In genomic region chr12:49377281-49377970, GRCm38 (mm10) we compare ENCODE assay signal across 14 mouse cellular contexts. TPM values are rescaled to one million over a fixed set of nuclear protein-coding genes. Genes with fewer than 3 reads are reported as not detected.
DNase-seq lines count a peak whose midpoint lies in the region; ATAC-seq and TF ChIP-seq lines count a peak whose summit lies in the region.
"Had no signal": no experiment of that assay in that cellular context is flagged by ENCODE, and none has a peak within 500 bp of the region (broad histone marks: within the 10 kb centered on the region; RNA-seq: fewer than 3 reads in every experiment).

No protein-coding gene starts in this region.

- no peak overlapping the region for H3K4me2 ChIP-seq in midbrain, embryonic 11.5 days
- H3K4me2 ChIP-seq in midbrain, postnatal 0 days (ENCODE audit: low read depth, low read length, poor library complexity, severe bottlenecking): no peak overlapping the region
- no peak overlapping the region for H3K4me2 ChIP-seq in lung, postnatal 0 days (replicated peaks; ENCODE audit: low read depth, low read length)
- H3K4me2 ChIP-seq: embryonic facial prominence, embryonic 15.5 days; hindbrain, embryonic 15.5 days had no signal

- no peak for TF ChIP-seq EP300 in lung, postnatal 0 days (IDR thresholded peaks at IDR 0.05)

- H3K9me3 ChIP-seq in midbrain, embryonic 11.5 days (ENCODE audit: control insufficient read depth, low read length): no peaks in the 10 kb centered on the region
- H3K9me3 ChIP-seq in midbrain, postnatal 0 days (ENCODE audit: low read length): no peaks in the 10 kb centered on the region
- H3K9me3 ChIP-seq in forebrain, embryonic 10.5 days: no peaks in the 10 kb centered on the region
- no peaks in the 10 kb centered on the region for H3K9me3 ChIP-seq in lung, postnatal 0 days (ENCODE audit: low read length)
- H3K9me3 ChIP-seq: embryonic facial prominence, embryonic 15.5 days; hindbrain, embryonic 15.5 days had no signal

- H3K27me3 ChIP-seq in midbrain, embryonic 11.5 days (ENCODE audit: control insufficient read depth, insufficient read depth, low read length): peaks cover 90% of the 10 kb centered on the region
- H3K27me3 ChIP-seq in midbrain, postnatal 0 days (ENCODE audit: insufficient read depth, low read length): peaks cover 76% of the 10 kb centered on the region
- H3K27me3 ChIP-seq in forebrain, embryonic 10.5 days (ENCODE audit: poor library complexity, severe bottlenecking): peaks cover 100% of the 10 kb centered on the region
- peaks cover 78% of the 10 kb centered on the region for H3K27me3 ChIP-seq in lung, postnatal 0 days (replicated peaks; ENCODE audit: insufficient read depth, low read length)

- H3K36me3 ChIP-seq in midbrain, embryonic 11.5 days (ENCODE audit: control insufficient read depth, insufficient read depth, low read length): no peaks in the 10 kb centered on the region
- no peaks in the 10 kb centered on the region for H3K36me3 ChIP-seq in midbrain, postnatal 0 days (ENCODE audit: insufficient read depth, low read length)
- H3K36me3 ChIP-seq in forebrain, embryonic 10.5 days (replicated peaks): no peaks in the 10 kb centered on the region
- H3K36me3 ChIP-seq in lung, postnatal 0 days (ENCODE audit: insufficient read depth, low read length): no peaks in the 10 kb centered on the region
- H3K36me3 ChIP-seq: embryonic facial prominence, embryonic 15.5 days; hindbrain, embryonic 15.5 days had no signal

- DNase-seq in midbrain, embryonic 11.5 days (ENCODE audit: low spot score, missing footprints): peak; percentile 94
- DNase-seq in midbrain, postnatal 0 days (ENCODE audit: low spot score): no peak
- peak; percentile 69 for DNase-seq in forebrain, embryonic 10.5 days (ENCODE audit: extremely low spot score, low spot score)
- peak; percentile 73 to 76 for DNase-seq in layer of hippocampus, postnatal 10 days (ENCODE audit: low spot score in 2 of 2)
- peak; percentile 51 for DNase-seq in retina, postnatal 1 day
- no peak for DNase-seq in adrenal gland, postnatal 36 days
- no peak for DNase-seq in lung, postnatal 10 days
- no peak for DNase-seq in lung, postnatal 0 days (ENCODE audit: low spot score)
- DNase-seq: gastrocnemius, postnatal 36 days; thymus, postnatal 14 days had no signal

- peak; percentile 38; the same call in 1 of the 2 replicates for ATAC-seq in midbrain, embryonic 11.5 days (ENCODE audit: low FRiP score)
- ATAC-seq in midbrain, postnatal 0 days (ENCODE audit: low FRiP score): no peak
- no peak for ATAC-seq in lung, postnatal 0 days

- H3K4me1 ChIP-seq in midbrain, embryonic 11.5 days (ENCODE audit: control insufficient read depth, insufficient read depth, low read length): no peaks in the 10 kb centered on the region
- no peaks in the 10 kb centered on the region for H3K4me1 ChIP-seq in midbrain, postnatal 0 days (ENCODE audit: insufficient read depth, low read length)
- H3K4me1 ChIP-seq in forebrain, embryonic 10.5 days: peaks cover 89% of the 10 kb centered on the region
- peaks cover 4% of the 10 kb centered on the region; the same call in 1 of the 2 replicates for H3K4me1 ChIP-seq in lung, postnatal 0 days (ENCODE audit: insufficient read depth, low read depth, low read length)

- no peak overlapping the region for H3K4me3 ChIP-seq in midbrain, embryonic 11.5 days (ENCODE audit: low read depth, low read length)
- no peak overlapping the region for H3K4me3 ChIP-seq in midbrain, postnatal 0 days (ENCODE audit: low read depth, low read length)
- H3K4me3 ChIP-seq in forebrain, embryonic 10.5 days: peak overlapping the region; percentile 81
- H3K4me3 ChIP-seq in lung, postnatal 0 days (ENCODE audit: low read depth, low read length): no peak overlapping the region
- H3K4me3 ChIP-seq: embryonic facial prominence, embryonic 15.5 days; hindbrain, embryonic 15.5 days had no signal

- TF ChIP-seq CTCF in midbrain, postnatal 0 days (IDR thresholded peaks at IDR 0.05): no peak
- no peak for TF ChIP-seq CTCF in lung, postnatal 0 days (IDR thresholded peaks at IDR 0.05)

- H3K27ac ChIP-seq in midbrain, embryonic 11.5 days (ENCODE audit: low read depth, low read length): no peak overlapping the region
- no peak overlapping the region for H3K27ac ChIP-seq in midbrain, postnatal 0 days (ENCODE audit: low read depth, low read length)
- peak overlapping the region; percentile 96 for H3K27ac ChIP-seq in forebrain, embryonic 10.5 days
- no peak overlapping the region for H3K27ac ChIP-seq in lung, postnatal 0 days (ENCODE audit: low read length)
- H3K27ac ChIP-seq: embryonic facial prominence, embryonic 15.5 days; hindbrain, embryonic 15.5 days had no signal

- H3K9ac ChIP-seq in midbrain, embryonic 11.5 days (ENCODE audit: low read length): no peak overlapping the region
- H3K9ac ChIP-seq in midbrain, postnatal 0 days (replicated peaks; ENCODE audit: low read length, poor library complexity, severe bottlenecking): no peak overlapping the region
- H3K9ac ChIP-seq in lung, postnatal 0 days (replicated peaks; ENCODE audit: low read depth): no peak overlapping the region
- H3K9ac ChIP-seq: embryonic facial prominence, embryonic 15.5 days; hindbrain, embryonic 15.5 days had no signal

- WGBS in midbrain, embryonic 11.5 days: under 1% methylated on average over 15 of the region's 15 CpGs
- 2% methylated on average over 15 of the region's 15 CpGs for WGBS in midbrain, postnatal 0 days
- 1% methylated on average over 15 of the region's 15 CpGs for WGBS in forebrain, embryonic 10.5 days
- 2% methylated on average over 15 of the region's 15 CpGs for WGBS in lung, postnatal 0 days

RNA-seq across cellular contexts. Expression of gene Foxg1, which starts 5.0 kb away (rescaled TPM):
- polyA plus RNA-seq in midbrain, embryonic 11.5 days (2014; fragmentation: Nextera tagmentation; extraction: Ambion mirVana): 0.41 and 0.92 TPM in 2 replicates
- total RNA-seq in midbrain, postnatal 0 days (2014; rRNA removed): 0.05 and 1.4 TPM in 2 replicates
- polyA plus RNA-seq in midbrain, postnatal 0 days (2015; fragmentation: Nextera tagmentation; extraction: Ambion mirVana): 0.15 and 0.77 TPM in 2 replicates
- 20.2 and 20.7 TPM in 2 replicates for polyA plus RNA-seq in forebrain, embryonic 10.5 days (2016; fragmentation: Nextera tagmentation; extraction: Ambion mirVana)
- 100 to 1,000 TPM; 182 to 209 TPM for total RNA-seq in layer of hippocampus, postnatal 10 days (2021)
- not detected for total RNA-seq in adrenal gland, postnatal 36 days (2021)
- polyA plus RNA-seq in lung, postnatal 0 days (2015; fragmentation: Nextera tagmentation; extraction: Ambion mirVana): not detected in 2 replicates
- total RNA-seq: gastrocnemius, postnatal 36 days had no signal
- polyA plus RNA-seq: liver, embryonic 16.5 days; spleen, adult 2 months had no signal

RNA-seq across cellular contexts. Expression of gene Gm43517, which starts 7.5 kb away (rescaled TPM):
- polyA plus RNA-seq in midbrain, embryonic 11.5 days (2014; fragmentation: Nextera tagmentation; extraction: Ambion mirVana): 0.07 TPM in 1 of 2 replicates, not detected in the other
- 0.27 TPM in 1 of 2 replicates, not detected in the other for total RNA-seq in midbrain, postnatal 0 days (2014; rRNA removed)
- polyA plus RNA-seq in midbrain, postnatal 0 days (2015; fragmentation: Nextera tagmentation; extraction: Ambion mirVana): not detected in 2 replicates
- polyA plus RNA-seq in forebrain, embryonic 10.5 days (2016; fragmentation: Nextera tagmentation; extraction: Ambion mirVana): 1.2 TPM in 2 replicates
- total RNA-seq in layer of hippocampus, postnatal 10 days (2021): 10 to 100 TPM; 14.5 to 17.7 TPM
- total RNA-seq in adrenal gland, postnatal 36 days (2021): not detected
- not detected in 2 replicates for polyA plus RNA-seq in lung, postnatal 0 days (2015; fragmentation: Nextera tagmentation; extraction: Ambion mirVana)
- total RNA-seq: gastrocnemius, postnatal 36 days had no signal
- polyA plus RNA-seq: hindbrain, embryonic 15.5 days; liver, embryonic 16.5 days; spleen, adult 2 months had no signal

Comparison
In these comparisons a context has a peak if more than half of its experiments do, and no peak if none do; other contexts are left out.
1. DNase-seq: peak in midbrain, embryonic 11.5 days (single experiment), forebrain, embryonic 10.5 days (single experiment), layer of hippocampus, postnatal 10 days (2 of 2) and retina, postnatal 1 day (single experiment); none in midbrain, postnatal 0 days (single experiment), adrenal gland, postnatal 36 days (0 of 2), lung, postnatal 10 days (single experiment) and lung, postnatal 0 days (single experiment).
2. RNA of gene Foxg1, which starts 5.0 kb away (polyA plus RNA-seq): 20.2 to 20.7 TPM in forebrain, embryonic 10.5 days; 0.41 to 0.92 TPM in midbrain, embryonic 11.5 days, 0.15 to 0.77 TPM in midbrain, postnatal 0 days and not detected in lung, postnatal 0 days; every median in the first group is over 10 times any median in the second.